ENCODE assay signal across 8 mouse cellular contexts in genomic region chr19:6302522-6302921, GRCm38 (mm10). TPM values are rescaled to one million over a fixed set of nuclear protein-coding genes. Genes with fewer than 3 reads are reported as not detected.
DNase-seq lines count a peak whose midpoint lies in the region; ATAC-seq lines count a peak whose summit lies in the region.

No protein-coding gene starts in this region.

- WGBS in heart, embryonic 11.5 days (ENCODE audit: insufficient replicate concordance) = 34% methylated on average over 4 of the region's 4 CpGs
- 10% methylated on average over 4 of the region's 4 CpGs for WGBS in liver, embryonic 12.5 days (ENCODE audit: insufficient replicate concordance)

- H3K27ac ChIP-seq in heart, embryonic 11.5 days (ENCODE audit: low read depth, low read length) = no peak overlapping the region; the same call in 1 of the 2 replicates
- peak overlapping the region; percentile 95 for H3K27ac ChIP-seq in liver, embryonic 12.5 days

- no peak overlapping the region for H3K4me2 ChIP-seq in heart, embryonic 11.5 days
- peak overlapping the region; percentile 20 for H3K4me2 ChIP-seq in liver, embryonic 12.5 days

- no peak overlapping the region for H3K4me3 ChIP-seq in heart, embryonic 11.5 days (ENCODE audit: low read depth, low read length)
- H3K4me3 ChIP-seq in liver, embryonic 12.5 days = no peak overlapping the region

- H3K4me1 ChIP-seq in heart, embryonic 11.5 days (ENCODE audit: control insufficient read depth, insufficient read depth, low read length) = peaks cover 43% of the 10 kb centered on the region
- peaks cover 92% of the 10 kb centered on the region for H3K4me1 ChIP-seq in liver, embryonic 12.5 days

- ATAC-seq in heart, embryonic 11.5 days (replicated peaks; ENCODE audit: insufficient number of reproducible peaks, low FRiP score, low TSS enrichment) = no peak
- ATAC-seq in liver, embryonic 12.5 days = no peak

- peaks cover 14% of the 10 kb centered on the region for H3K36me3 ChIP-seq in heart, embryonic 11.5 days (ENCODE audit: control insufficient read depth, insufficient read depth, low read length)
- H3K36me3 ChIP-seq in liver, embryonic 12.5 days = peaks cover 37% of the 10 kb centered on the region

- peak; percentile 57 for DNase-seq in lung, postnatal 10 days
- no peak for DNase-seq in lung, postnatal 14 days
- peak; percentile 95 for DNase-seq in cerebellum, adult 11-12 months
- DNase-seq in kidney, postnatal 10 days = no peak
- no peak for DNase-seq in kidney, adult 9 months
- DNase-seq in kidney, adult 18-20 months = no peak

- H3K9ac ChIP-seq in heart, embryonic 11.5 days (ENCODE audit: low read depth, low read length) = 0 out of 2 replicates have a peak overlapping the region, but pooled peaks have one; percentile 3
- peak overlapping the region; percentile 36 for H3K9ac ChIP-seq in liver, embryonic 12.5 days

- no peaks in the 10 kb centered on the region for H3K9me3 ChIP-seq in heart, embryonic 11.5 days (replicated peaks; ENCODE audit: control insufficient read depth, low read length)
- H3K9me3 ChIP-seq in liver, embryonic 12.5 days (replicated peaks) = no peaks in the 10 kb centered on the region

- H3K27me3 ChIP-seq in heart, embryonic 11.5 days (ENCODE audit: control insufficient read depth, insufficient read depth, low read length) = no peaks in the 10 kb centered on the region
- no peaks in the 10 kb centered on the region for H3K27me3 ChIP-seq in liver, embryonic 12.5 days (replicated peaks)

RNA-seq across cellular contexts. Expression of gene Cdc42bpg, which starts 3.7 kb away (rescaled TPM):
- polyA plus RNA-seq in heart, embryonic 11.5 days (2014; fragmentation: Nextera tagmentation; extraction: Ambion mirVana) = 0.44 and 0.74 TPM in 2 replicates
- polyA plus RNA-seq in liver, embryonic 12.5 days (2016; fragmentation: Nextera tagmentation; extraction: Ambion mirVana) = 0.20 TPM in 2 replicates

RNA-seq across cellular contexts. Expression of gene Ehd1, which starts 26.0 kb away (rescaled TPM):
- polyA plus RNA-seq in heart, embryonic 11.5 days (2014; fragmentation: Nextera tagmentation; extraction: Ambion mirVana) = 70.0 and 82.8 TPM in 2 replicates
- 85.4 and 91.9 TPM in 2 replicates for polyA plus RNA-seq in liver, embryonic 12.5 days (2016; fragmentation: Nextera tagmentation; extraction: Ambion mirVana)

RNA-seq across cellular contexts. Expression of gene Men1, which starts 32.3 kb away (rescaled TPM):
- polyA plus RNA-seq in heart, embryonic 11.5 days (2014; fragmentation: Nextera tagmentation; extraction: Ambion mirVana) = 31.8 and 35.1 TPM in 2 replicates
- 48.6 and 49.4 TPM in 2 replicates for polyA plus RNA-seq in liver, embryonic 12.5 days (2016; fragmentation: Nextera tagmentation; extraction: Ambion mirVana)

RNA-seq across cellular contexts. Expression of gene Map4k2, which starts 38.4 kb away (rescaled TPM):
- 9.6 and 10.1 TPM in 2 replicates for polyA plus RNA-seq in heart, embryonic 11.5 days (2014; fragmentation: Nextera tagmentation; extraction: Ambion mirVana)
- polyA plus RNA-seq in liver, embryonic 12.5 days (2016; fragmentation: Nextera tagmentation; extraction: Ambion mirVana) = 9.2 and 9.3 TPM in 2 replicates

Comparison
In these comparisons a context has a peak if more than half of its experiments do, and no peak if none do; other contexts are left out.
1. DNase-seq: peak in lung, postnatal 10 days (single experiment) and cerebellum, adult 11-12 months (single experiment); none in lung, postnatal 14 days (single experiment), kidney, postnatal 10 days (single experiment), kidney, adult 9 months (single experiment) and kidney, adult 18-20 months (single experiment).